Mouse (Mus musculus): Measurements from ENCODE around the gene Csk.

DNA sequence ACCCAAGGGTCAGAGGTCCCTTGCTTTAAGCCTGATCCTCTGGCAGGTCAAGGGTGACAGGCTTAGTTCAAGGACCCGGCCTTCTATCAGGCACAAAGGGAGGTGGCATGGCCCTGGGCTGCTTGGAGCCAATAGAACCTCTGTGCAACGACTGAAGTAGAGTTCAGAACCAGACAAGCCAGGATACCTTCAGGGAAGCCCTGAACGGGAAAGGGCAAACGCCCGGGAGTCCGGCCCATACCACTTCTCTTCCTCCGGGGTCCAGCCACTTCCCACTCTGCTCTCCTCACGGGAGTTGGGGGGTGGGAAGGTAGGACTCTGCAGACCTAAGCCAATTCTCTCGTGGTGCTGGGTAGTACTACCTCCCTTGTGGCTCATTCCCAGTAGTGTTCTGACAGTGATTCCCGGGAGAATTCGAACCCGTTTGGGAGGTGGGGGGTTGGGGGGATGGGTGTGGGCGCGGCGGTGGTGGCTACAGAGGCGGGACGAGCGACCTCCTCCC is 8.9 kb downstream of the Csk start:
- TF ChIP-seq CTCF (IDR thresholded peaks at IDR 0.05; ENCODE audit: insufficient read depth, low read length) (no peak), POLR2A (IDR thresholded peaks at IDR 0.05; ENCODE audit: borderline replicate concordance, extremely low read depth, low read depth, low read length) (0 out of 2 replicates have a peak, but pooled peaks have one; percentile 12)

All from lung, adult 2 months (tissue).